Mouse (Mus musculus) spleen, adult 2 months (tissue): ENCODE measurements around the gene Chtop. TPM values are rescaled to one million over a fixed set of nuclear protein-coding genes. Genes with fewer than 3 reads are reported as not detected.

Experiments used
- DNase-seq, 2 experiments: peaks; one replicate each; pipeline versions ENCODE4 v3.0.0 to v3.0.0-alpha.2; 2012 to 2021; ENCODE audit warnings: low spot score in 2 of 2, low read depth in 1 of 2
- H3K27ac ChIP-seq: fragments of 200-500 bp; 2 replicates; pipeline ENCODE4 v1.5.1; 2012; ENCODE audit warnings: low read length, inconsistent platforms; ENCODE audit not compliant: insufficient read depth
- H3K27me3 ChIP-seq: fragments of 200-500 bp; 2 replicates; pipeline ENCODE4 v1.6.1; 2012; ENCODE audit warnings: mild to moderate bottlenecking, moderate library complexity, low read length, inconsistent platforms; ENCODE audit not compliant: control insufficient read depth, insufficient read depth
- H3K36me3 ChIP-seq: fragments of 200-500 bp; 2 replicates; pipeline ENCODE4 v1.6.1; 2012; ENCODE audit warnings: mild to moderate bottlenecking, low read length, inconsistent platforms; ENCODE audit not compliant: control insufficient read depth, insufficient read depth
- H3K4me1 ChIP-seq: fragments of 200-500 bp; 2 replicates; pipeline ENCODE4 v1.6.1; 2011; ENCODE audit warnings: inconsistent platforms; ENCODE audit not compliant: control insufficient read depth, insufficient read depth, insufficient read length
- H3K4me3 ChIP-seq: fragments of 200-500 bp; 2 replicates; pipeline ENCODE4 v1.5.1; 2011; ENCODE audit warnings: mild to moderate bottlenecking, inconsistent platforms; ENCODE audit not compliant: insufficient read depth, insufficient read length; ENCODE audit errors: extremely low read depth
- CTCF ChIP-seq: fragments of 200-500 bp; IDR thresholded peaks from 2 replicates; pipeline ENCODE4 v1.5.1; 2011; ENCODE audit warnings: mild to moderate bottlenecking, inconsistent platforms; ENCODE audit not compliant: insufficient read depth, insufficient read length, insufficient replicate concordance; ENCODE audit errors: extremely low read depth
- POLR2A ChIP-seq: fragments of 200-500 bp; IDR thresholded peaks from 2 replicates; pipeline ENCODE4 v1.6.1; 2011; ENCODE audit warnings: low read depth, low read length, inconsistent platforms
- WGBS: fragments of 180-500 bp; shearing (Covaris S2); methylation state at CpG from one replicate; pipeline ENCODE4 v1.1.7; 2018; 5-methylcytosine and 5-hydroxymethylcytosine counted together
- polyA plus RNA-seq: library from polyadenylated mRNA; depleted of rRNA; stranded (reverse); fragments of >200 nt; gene quantifications from 2 replicates; pipeline ENCODE4 v1.2.3, GENCODE M21; 2012

Chtop gene
- polyA plus RNA-seq, 1 experiment: 34.0 TPM

GRCm38 (mm10) chr3:90525421-90525820 lies 16.1 kb upstream of the Chtop start:
- H3K27me3 ChIP-seq: no peaks in the 10 kb centered on the region
- 64% methylated on average over 4 of the region's 4 CpGs for WGBS
- peak in 1 of 2 experiments; percentile 18 for DNase-seq
- peaks cover 4% of the 10 kb centered on the region; the same call in 1 of the 2 replicates for H3K36me3 ChIP-seq
- no peak overlapping the region for H3K4me3 ChIP-seq
- H3K4me1 ChIP-seq: no peaks in the 10 kb centered on the region
- TF ChIP-seq CTCF: peak; percentile 14; the same call in 1 of the 2 replicates
- no peak for TF ChIP-seq POLR2A
- no peak overlapping the region for H3K27ac ChIP-seq

- no peak for DNase-seq
- Histone ChIP-seq H3K4me3 (no peak overlapping the region), H3K4me1 (peaks cover 10% of the 10 kb centered on the region; the same call in 1 of the 2 replicates), H3K36me3 (peaks cover 3% of the 10 kb centered on the region), H3K27ac (no peak overlapping the region), H3K27me3 (no peaks in the 10 kb centered on the region)
- WGBS: 94% methylated on average over 4 of the region's 4 CpGs
- TF ChIP-seq CTCF (no peak), POLR2A (no peak)
Measured at GRCm38 (mm10) chr3:90517711-90518110, 8.4 kb upstream of the Chtop start.

- DNase-seq: no peak
- H3K27me3 ChIP-seq: no peaks in the 10 kb centered on the region
- peaks cover 10% of the 10 kb centered on the region; the same call in 1 of the 2 replicates for H3K4me1 ChIP-seq
- H3K4me3 ChIP-seq: no peak overlapping the region
- peaks cover 3% of the 10 kb centered on the region for H3K36me3 ChIP-seq
- WGBS: 91% methylated on average over 4 of the region's 4 CpGs
- TF ChIP-seq CTCF: no peak
- TF ChIP-seq POLR2A: no peak
- H3K27ac ChIP-seq: no peak overlapping the region
Measured at GRCm38 (mm10) chr3:90515789-90516188, 6.5 kb upstream of the Chtop start.

- peaks cover 3% of the 10 kb centered on the region for H3K36me3 ChIP-seq
Measured at GRCm38 (mm10) chr3:90515242-90515641, 5.9 kb upstream of the Chtop start.

GRCm38 (mm10) chr3:90514691-90515090 lies 5.4 kb upstream of the Chtop start:
- H3K36me3 ChIP-seq: 0 out of 2 replicates have a peak, but pooled peaks cover 1% of the 10 kb centered on the region
- DNase-seq: peak in 1 of 2 experiments; percentile 68
- TF ChIP-seq POLR2A (peak; percentile 10; the same call in 1 of the 2 replicates), CTCF (no peak)
- WGBS: 0% methylated on average over 10 of the region's 10 CpGs
- peaks cover 10% of the 10 kb centered on the region; the same call in 1 of the 2 replicates for H3K4me1 ChIP-seq
- no peaks in the 10 kb centered on the region for H3K27me3 ChIP-seq
- peak overlapping the region; percentile 66 for H3K4me3 ChIP-seq
- peak overlapping the region; percentile 9; the same call in 1 of the 2 replicates for H3K27ac ChIP-seq

More at GRCm38 (mm10) chr3:90515242-90515641, 5.9 kb upstream of the Chtop start:
- DNase-seq: no peak
- peaks cover 10% of the 10 kb centered on the region; the same call in 1 of the 2 replicates for H3K4me1 ChIP-seq
- no peak for TF ChIP-seq POLR2A
- TF ChIP-seq CTCF: no peak
- WGBS: 4% methylated on average over 1 of the region's 1 CpGs
- H3K27me3 ChIP-seq: no peaks in the 10 kb centered on the region
- 0 out of 2 replicates have a peak overlapping the region, but pooled peaks have one; percentile 9 for H3K27ac ChIP-seq
- H3K4me3 ChIP-seq: peak overlapping the region; percentile 66

- no peak for DNase-seq
- Histone ChIP-seq H3K4me1 (peaks cover 10% of the 10 kb centered on the region; the same call in 1 of the 2 replicates), H3K27me3 (no peaks in the 10 kb centered on the region), H3K27ac (peak within 1 kb of the TSS; percentile 14), H3K36me3 (0 out of 2 replicates have a peak, but pooled peaks cover 1% of the 10 kb centered on the region), H3K4me3 (peak within 1 kb of the TSS; percentile 66)
- TF ChIP-seq CTCF: no peak
- TF ChIP-seq POLR2A: no peak
- WGBS: 9% methylated on average over 25 of the region's 25 CpGs
Measured at GRCm38 (mm10) chr3:90513796-90514590, 4.7 kb upstream of the Chtop start, which contains the start of the genes S100a1 and S100a13. TSS of gene S100a1 (minus strand) at chr3:90514392. TSS of gene S100a13 (plus strand) at chr3:90514435.
